Mouse (Mus musculus) spleen, adult 2 months (tissue): ENCODE results near the gene Trex1.

Experiments
- CTCF ChIP-seq: fragments of 200-500 bp; IDR thresholded peaks from 2 replicates; pipeline ENCODE4 v1.5.1; 2011; ENCODE audit warnings: mild to moderate bottlenecking, inconsistent platforms; ENCODE audit not compliant: insufficient read depth, insufficient read length, insufficient replicate concordance; ENCODE audit errors: extremely low read depth
- POLR2A ChIP-seq: fragments of 200-500 bp; IDR thresholded peaks from 2 replicates; pipeline ENCODE4 v1.6.1; 2011; ENCODE audit warnings: low read depth, low read length, inconsistent platforms

DNA sequence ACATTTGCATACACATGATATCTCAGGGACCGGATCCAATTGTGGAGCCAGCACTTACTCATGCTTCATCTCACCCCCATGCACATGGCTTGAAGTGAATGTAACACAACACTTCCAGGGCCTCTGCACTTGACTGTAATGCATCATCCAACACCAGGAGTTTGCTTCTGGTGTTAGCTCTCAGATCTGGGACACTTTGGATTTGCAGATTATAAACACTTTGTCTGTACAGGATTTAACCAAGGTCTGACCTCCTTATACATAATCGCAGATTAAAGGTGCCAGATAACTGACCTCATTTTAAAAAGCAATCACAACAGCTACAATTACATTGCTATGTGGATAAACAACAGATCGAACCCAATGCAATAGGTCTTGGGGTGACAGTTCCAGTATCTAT lies 21.0 kb upstream of the Trex1 start:
- TF ChIP-seq POLR2A (no peak), CTCF (no peak)
